Comparison of ENCODE assay signal across 26 mouse cellular contexts in genomic region chr7:99166159-99166558, GRCm38 (mm10).
"Had no signal": no experiment of that assay in that cellular context is flagged by ENCODE, and none has a peak within 500 bp of the region (broad histone marks: within the 10 kb centered on the region; RNA-seq: fewer than 3 reads in every experiment).

No protein-coding gene starts in this region.

- H3K27ac ChIP-seq: gastrocnemius, adult 2 months; hindbrain, embryonic 10.5 days; hindbrain, embryonic 12.5 days; hindbrain, embryonic 14.5 days; kidney, embryonic 15.5 days; limb, embryonic 13.5 days; limb, embryonic 15.5 days; liver, embryonic 14.5 days had no signal

- DNase-seq: gastrocnemius, adult 2 months; gastrocnemius, postnatal 10 days; gastrocnemius, postnatal 25 days; heart, adult 18-20 months; heart, postnatal 10 days; heart, postnatal 4 days; kidney, adult 11 months; kidney, adult 2 months; kidney, adult 9 months; kidney, postnatal 14 days; kidney, postnatal 36 days; layer of hippocampus, adult 9-11 months; layer of hippocampus, postnatal 36 days; left cerebral cortex, postnatal 4 days had no signal

- H3K9ac ChIP-seq: heart, embryonic 12.5 days; hindbrain, embryonic 12.5 days; hindbrain, embryonic 14.5 days; kidney, embryonic 15.5 days; limb, embryonic 13.5 days; limb, embryonic 15.5 days; liver, embryonic 14.5 days had no signal

- H3K9me3 ChIP-seq: heart, embryonic 10.5 days; heart, embryonic 12.5 days; hindbrain, embryonic 10.5 days; hindbrain, embryonic 12.5 days; kidney, embryonic 15.5 days; limb, embryonic 13.5 days; limb, embryonic 15.5 days had no signal

- ATAC-seq: hindbrain, embryonic 16.5 days; inflammation-experienced regulatory T-cells, adult 6 months had no signal

- H3K4me3 ChIP-seq: gastrocnemius, adult 2 months; heart, embryonic 10.5 days; heart, embryonic 12.5 days; hindbrain, embryonic 10.5 days; hindbrain, embryonic 12.5 days; kidney, embryonic 15.5 days; limb, embryonic 13.5 days; limb, embryonic 15.5 days had no signal

- H3K4me2 ChIP-seq: heart, embryonic 12.5 days; hindbrain, embryonic 12.5 days; hindbrain, embryonic 14.5 days; kidney, embryonic 15.5 days; limb, embryonic 13.5 days; limb, embryonic 15.5 days; liver, embryonic 11.5 days had no signal

- H3K36me3 ChIP-seq: heart, embryonic 10.5 days; heart, embryonic 12.5 days; hindbrain, embryonic 10.5 days; hindbrain, embryonic 12.5 days; kidney, embryonic 15.5 days; limb, embryonic 13.5 days; limb, embryonic 15.5 days had no signal

- H3K27me3 ChIP-seq: heart, embryonic 12.5 days; hindbrain, embryonic 12.5 days; kidney, embryonic 15.5 days; limb, embryonic 13.5 days; limb, embryonic 15.5 days had no signal
